Mouse (Mus musculus): ENCODE data around the gene Tnk2. TPM values are rescaled to one million over a fixed set of nuclear protein-coding genes. Genes with fewer than 3 reads are reported as not detected.

Gene Tnk2
- total and polyA plus RNA-seq, 3 experiments = 14.7 to 62.2 (median 31.9) TPM

- in situ Hi-C loops (cut with MboI; ENCODE audit: low pct_ligation_motif_present, low pct_unique_long_range_greater_than_20kb, low sequenced_read_pairs) = loop anchor here (5.0 kb wide), 1 partner anchor 49 kb away; no protein-coding TSS in a partner anchor
- dilution Hi-C loops (cut with MboI; ENCODE audit: extremely low pct_ligation_motif_present, extremely low pct_unique_long_range_greater_than_20kb, low sequenced_read_pairs) = no loop called here
- DNase-seq (ENCODE audit: extremely low read depth) = no peak
- H3K27ac ChIP-seq (ENCODE audit: insufficient read depth, low read depth) = no peak overlapping the region
- no peak overlapping the region for H3K9ac ChIP-seq (ENCODE audit: insufficient read depth, low read depth)
- H3K4me3 ChIP-seq (replicated peaks in 1 of 3; ENCODE audit: low read depth in 2 of 3, low read length in 2 of 3, poor library complexity in 1 of 3) = no peak overlapping the region
- H3K4me1 ChIP-seq (ENCODE audit: control insufficient read depth in 1 of 2, insufficient read depth in 2 of 2) = peaks cover 14 to 15% of the 10 kb centered on the region in 2 experiments
- H3K79me2 ChIP-seq (replicated peaks; ENCODE audit: control insufficient read depth, extremely low read depth, insufficient read depth, poor library complexity, severe bottlenecking) = no peaks in the 10 kb centered on the region
- no peaks in the 10 kb centered on the region for H3K36me3 ChIP-seq (replicated peaks in 1 of 2; ENCODE audit: control insufficient read depth in 1 of 2, insufficient read depth in 1 of 2, low read length in 1 of 2)
- H3K27me3 ChIP-seq (replicated peaks) = no peaks in the 10 kb centered on the region
- H3K9me3 ChIP-seq (replicated peaks; ENCODE audit: low read length) = peaks cover 3% of the 10 kb centered on the region
- TF ChIP-seq MYC (IDR thresholded peaks at IDR 0.05; ENCODE audit: low read depth, low read length) (no peak), UBTF (IDR thresholded peaks at IDR 0.05; ENCODE audit: low read depth, low read length) (no peak), MAZ (IDR thresholded peaks at IDR 0.05; ENCODE audit: low read depth, low read length) (no peak), CHD2 (IDR thresholded peaks at IDR 0.05; ENCODE audit: low read length) (no peak), GABPA (IDR thresholded peaks at IDR 0.05; ENCODE audit: insufficient replicate concordance, low read depth, low read length) (no peak), POLR2AphosphoS2 (IDR thresholded peaks at IDR 0.05; ENCODE audit: low read depth, low read length) (no peak), TBP (conservative IDR thresholded peaks at IDR 0.05; ENCODE audit: low read depth, low read length) (no peak), MEF2A (IDR thresholded peaks at IDR 0.05; ENCODE audit: borderline replicate concordance, low read depth, low read length) (no peak), SIN3A (IDR thresholded peaks at IDR 0.05; ENCODE audit: low read length) (no peak), E2F4 (IDR thresholded peaks at IDR 0.05; ENCODE audit: insufficient replicate concordance, low read depth, low read length) (no peak), MAFK (IDR thresholded peaks at IDR 0.05; ENCODE audit: insufficient replicate concordance, low read length) (no peak), ZMIZ1 (IDR thresholded peaks at IDR 0.05; ENCODE audit: low read depth, low read length) (no peak), KAT2A (IDR thresholded peaks at IDR 0.05; ENCODE audit: insufficient replicate concordance, low read length) (no peak), PAX5 (IDR thresholded peaks at IDR 0.05; ENCODE audit: low read length) (no peak), ZC3H11A (IDR thresholded peaks at IDR 0.05; ENCODE audit: low read depth, low read length) (no peak)
- no peak overlapping the region for H3K4me2 ChIP-seq (ENCODE audit: insufficient read depth, low read depth, poor library complexity, severe bottlenecking)
Observed at GRCm38 (mm10) chr16:32728730-32729129, 85.1 kb downstream of the Tnk2 start.

Other genes with a start within 250 kb of the Tnk2 start
- 0.25 and 0.29 TPM in 2 replicates for gene Tm4sf19, start 243.4 kb upstream of the Tnk2 start, total RNA-seq (2012; rRNA removed)
- 0.45 and 0.78 TPM in 2 replicates for gene Tm4sf19, start 243.4 kb upstream of the Tnk2 start, total RNA-seq (2014; rRNA removed)
- gene Tm4sf19, start 243.4 kb upstream of the Tnk2 start, polyA plus RNA-seq (2012; ENCODE audit: insufficient read length, low read depth) = 0.52 and 1.3 TPM in 2 replicates
- not detected in 2 replicates for gene Tctex1d2, start 224.2 kb upstream of the Tnk2 start, total RNA-seq (2012; rRNA removed)
- gene Tctex1d2, start 224.2 kb upstream of the Tnk2 start, total RNA-seq (2014; rRNA removed) = not detected in 2 replicates
- gene Tctex1d2, start 224.2 kb upstream of the Tnk2 start, polyA plus RNA-seq (2012; ENCODE audit: insufficient read length, low read depth) = not detected in 2 replicates
- 16.4 and 17.0 TPM in 2 replicates for gene Pcyt1a, start 213.0 kb upstream of the Tnk2 start, total RNA-seq (2012; rRNA removed)
- 20.3 and 21.1 TPM in 2 replicates for gene Pcyt1a, start 213.0 kb upstream of the Tnk2 start, total RNA-seq (2014; rRNA removed)
- 25.7 and 28.1 TPM in 2 replicates for gene Pcyt1a, start 213.0 kb upstream of the Tnk2 start, polyA plus RNA-seq (2012; ENCODE audit: insufficient read length, low read depth)
- gene Slc51a, start 156.0 kb upstream of the Tnk2 start, total RNA-seq (2012; rRNA removed) = 0.08 and 0.21 TPM in 2 replicates
- gene Slc51a, start 156.0 kb upstream of the Tnk2 start, total RNA-seq (2014; rRNA removed) = not detected in 2 replicates
- gene Slc51a, start 156.0 kb upstream of the Tnk2 start, polyA plus RNA-seq (2012; ENCODE audit: insufficient read length, low read depth) = 0.17 TPM in 1 of 2 replicates, not detected in the other
- gene Zdhhc19, start 147.6 kb upstream of the Tnk2 start, total RNA-seq (2012; rRNA removed) = not detected in 2 replicates
- not detected in 2 replicates for gene Zdhhc19, start 147.6 kb upstream of the Tnk2 start, total RNA-seq (2014; rRNA removed)
- gene Zdhhc19, start 147.6 kb upstream of the Tnk2 start, polyA plus RNA-seq (2012; ENCODE audit: insufficient read length, low read depth) = not detected in 2 replicates
- 328 and 358 TPM in 2 replicates for gene Tfrc, start 35.0 kb upstream of the Tnk2 start, total RNA-seq (2012; rRNA removed)
- gene Tfrc, start 35.0 kb upstream of the Tnk2 start, total RNA-seq (2014; rRNA removed) = 840 and 921 TPM in 2 replicates
- 186 and 190 TPM in 2 replicates for gene Tfrc, start 35.0 kb upstream of the Tnk2 start, polyA plus RNA-seq (2012; ENCODE audit: insufficient read length, low read depth)
- gene Muc4, start 92.0 kb downstream of the Tnk2 start, total RNA-seq (2012; rRNA removed) = 0.21 and 0.51 TPM in 2 replicates
- gene Muc4, start 92.0 kb downstream of the Tnk2 start, total RNA-seq (2014; rRNA removed) = 0.09 TPM in 1 of 2 replicates, not detected in the other
- gene Muc4, start 92.0 kb downstream of the Tnk2 start, polyA plus RNA-seq (2012; ENCODE audit: insufficient read length, low read depth) = 0.34 and 0.44 TPM in 2 replicates
- 0.21 and 0.42 TPM in 2 replicates for gene Muc20, start 153.6 kb downstream of the Tnk2 start, total RNA-seq (2012; rRNA removed)
- 0.16 and 0.36 TPM in 2 replicates for gene Muc20, start 153.6 kb downstream of the Tnk2 start, total RNA-seq (2014; rRNA removed)
- 0.87 and 1.4 TPM in 2 replicates for gene Muc20, start 153.6 kb downstream of the Tnk2 start, polyA plus RNA-seq (2012; ENCODE audit: insufficient read length, low read depth)
- not detected in 2 replicates for gene Smbd1, start 166.6 kb downstream of the Tnk2 start, total RNA-seq (2012; rRNA removed)
- not detected in 2 replicates for gene Smbd1, start 166.6 kb downstream of the Tnk2 start, total RNA-seq (2014; rRNA removed)
- not detected in 2 replicates for gene Smbd1, start 166.6 kb downstream of the Tnk2 start, polyA plus RNA-seq (2012; ENCODE audit: insufficient read length, low read depth)
- 163 and 168 TPM in 2 replicates for gene Fyttd1, start 233.6 kb downstream of the Tnk2 start, total RNA-seq (2012; rRNA removed)
- gene Fyttd1, start 233.6 kb downstream of the Tnk2 start, total RNA-seq (2014; rRNA removed) = 264 and 297 TPM in 2 replicates
- gene Fyttd1, start 233.6 kb downstream of the Tnk2 start, polyA plus RNA-seq (2012; ENCODE audit: insufficient read length, low read depth) = 148 and 164 TPM in 2 replicates
- 21.0 and 28.0 TPM in 2 replicates for gene Rubcn, start 233.9 kb downstream of the Tnk2 start, total RNA-seq (2012; rRNA removed)
- 38.3 and 40.4 TPM in 2 replicates for gene Rubcn, start 233.9 kb downstream of the Tnk2 start, total RNA-seq (2014; rRNA removed)
- 22.2 and 27.7 TPM in 2 replicates for gene Rubcn, start 233.9 kb downstream of the Tnk2 start, polyA plus RNA-seq (2012; ENCODE audit: insufficient read length, low read depth)